Mouse (Mus musculus): Measurements from ENCODE around the gene Apol6. TPM values are rescaled to one million over a fixed set of nuclear protein-coding genes. Genes with fewer than 3 reads are reported as not detected.

The Apol6 gene
- polyA plus RNA-seq, 1 experiment from 2014 or later, result not detected

DNA sequence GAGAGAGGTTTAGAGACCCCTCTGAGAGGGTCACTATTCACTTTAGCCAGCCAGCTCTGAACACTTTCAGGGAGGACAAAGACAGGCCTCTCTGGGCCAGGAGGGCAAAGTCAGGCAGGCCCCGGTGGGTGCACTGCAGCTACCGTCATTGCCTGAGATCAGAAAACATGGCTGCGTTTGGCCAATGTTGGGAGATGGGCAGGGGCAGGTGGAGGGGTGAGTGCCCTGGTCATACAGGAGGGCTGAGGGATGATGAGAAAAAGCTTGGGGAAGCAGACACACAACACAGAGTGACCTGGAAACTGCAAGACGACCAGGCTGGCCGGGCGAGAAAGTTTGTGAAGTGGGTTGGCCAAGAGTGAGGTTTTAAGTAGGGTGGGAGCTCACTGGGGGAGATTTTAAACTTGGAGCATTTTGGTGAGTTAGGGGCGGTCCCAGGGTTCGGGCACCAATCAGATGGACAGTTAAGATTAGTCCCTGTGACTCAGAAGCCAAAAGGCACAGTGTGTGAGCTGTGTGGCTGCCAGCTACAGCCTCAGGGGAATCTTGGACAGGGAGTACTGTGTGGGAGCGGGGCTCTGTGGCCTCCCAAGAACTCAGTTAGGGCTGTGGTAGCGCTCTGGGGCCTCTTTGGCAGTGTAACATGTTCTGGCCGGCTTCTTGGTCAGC is 8.1 kb upstream of the Apol6 start:
- Histone ChIP-seq H3K27ac (peak overlapping the region; percentile 70), H3K36me3 (no peaks in the 10 kb centered on the region), H3K4me1 (replicated peaks) (peaks cover 44% of the 10 kb centered on the region), H3K9me3 (no peaks in the 10 kb centered on the region), H3K4me3 (no peak overlapping the region), H3K27me3 (ENCODE audit: insufficient read depth, poor library complexity, severe bottlenecking) (no peaks in the 10 kb centered on the region)
- WGBS, result 80% methylated on average over 11 of the region's 11 CpGs
- no peak for DNase-seq (ENCODE audit: low spot score)

DNA sequence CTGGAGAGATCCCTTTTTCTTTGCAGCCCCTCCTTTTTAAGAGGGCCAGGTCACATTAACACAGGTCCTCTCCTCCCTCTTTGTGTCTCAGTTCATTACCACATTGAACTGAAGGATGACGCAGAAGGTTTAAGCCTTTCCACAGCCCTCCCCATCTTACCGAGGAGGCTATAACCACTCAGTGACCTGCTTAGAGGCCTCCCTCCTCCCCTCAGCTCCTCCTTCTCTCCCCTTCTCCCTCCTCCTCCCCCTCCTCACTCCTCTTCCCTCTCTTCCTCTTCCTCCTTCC is 7.6 kb upstream of the Apol6 start:
- no peak for DNase-seq (ENCODE audit: low spot score)
- no peaks in the 10 kb centered on the region for H3K9me3 ChIP-seq
- H3K27ac ChIP-seq, result peak overlapping the region; percentile 70
- H3K4me3 ChIP-seq, result no peak overlapping the region
- H3K27me3 ChIP-seq (ENCODE audit: insufficient read depth, poor library complexity, severe bottlenecking), result no peaks in the 10 kb centered on the region
- H3K4me1 ChIP-seq (replicated peaks), result peaks cover 44% of the 10 kb centered on the region
- H3K36me3 ChIP-seq, result no peaks in the 10 kb centered on the region
- whole genome bisulfite sequencing, result 56% methylated on average over 2 of the region's 2 CpGs

DNA sequence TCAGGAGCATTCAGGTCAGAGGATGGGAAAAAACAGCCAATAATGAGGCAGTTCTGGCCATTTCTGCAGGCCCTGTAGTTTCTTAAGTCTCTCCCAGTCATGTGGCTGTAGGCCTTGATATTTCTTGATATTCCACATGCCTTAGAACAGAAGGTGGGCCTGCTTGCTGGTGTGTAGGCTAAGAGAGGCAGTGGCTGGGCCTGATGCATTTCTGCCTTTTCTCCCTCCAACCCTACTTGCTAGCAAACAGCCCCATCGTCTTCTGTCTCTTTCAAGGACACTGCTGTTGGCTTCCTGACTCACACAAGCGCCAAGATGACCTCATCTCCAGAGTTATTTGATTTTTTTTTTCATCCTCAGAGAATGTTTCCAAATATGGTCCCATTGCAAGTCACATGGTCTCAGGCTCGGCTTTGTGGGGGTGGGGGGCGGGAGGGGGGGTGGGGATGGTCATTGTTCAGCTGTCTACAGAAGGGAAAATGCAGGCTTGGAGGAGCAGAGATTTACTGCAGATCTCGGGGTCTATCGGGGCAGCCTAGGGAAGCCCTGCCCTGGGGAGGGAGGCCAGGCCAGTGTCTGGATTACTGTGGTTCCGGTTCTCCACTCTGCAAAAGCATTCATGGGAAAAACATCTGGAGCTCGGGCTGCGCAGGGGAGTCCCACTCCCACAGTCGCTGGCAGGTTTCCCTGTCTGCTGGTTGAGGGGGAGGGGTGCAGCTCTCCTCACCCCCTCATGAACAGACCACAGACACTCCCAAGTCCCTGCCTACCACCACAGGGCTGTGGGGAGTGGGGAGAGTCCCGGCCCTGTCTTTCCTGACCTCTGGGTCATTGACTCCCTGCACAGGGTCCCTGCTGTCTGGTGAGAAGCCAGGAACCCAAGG is 7.0 kb upstream of the Apol6 start:
- no peaks in the 10 kb centered on the region for H3K27me3 ChIP-seq (ENCODE audit: insufficient read depth, poor library complexity, severe bottlenecking)
- no peaks in the 10 kb centered on the region for H3K36me3 ChIP-seq
- peak overlapping the region; percentile 70 for H3K27ac ChIP-seq
- no peaks in the 10 kb centered on the region for H3K9me3 ChIP-seq
- WGBS, result 48% methylated on average over 11 of the region's 11 CpGs
- peaks cover 44% of the 10 kb centered on the region for H3K4me1 ChIP-seq (replicated peaks)
- DNase-seq (ENCODE audit: low spot score), result peak; percentile 32
- no peak overlapping the region for H3K4me3 ChIP-seq

DNA sequence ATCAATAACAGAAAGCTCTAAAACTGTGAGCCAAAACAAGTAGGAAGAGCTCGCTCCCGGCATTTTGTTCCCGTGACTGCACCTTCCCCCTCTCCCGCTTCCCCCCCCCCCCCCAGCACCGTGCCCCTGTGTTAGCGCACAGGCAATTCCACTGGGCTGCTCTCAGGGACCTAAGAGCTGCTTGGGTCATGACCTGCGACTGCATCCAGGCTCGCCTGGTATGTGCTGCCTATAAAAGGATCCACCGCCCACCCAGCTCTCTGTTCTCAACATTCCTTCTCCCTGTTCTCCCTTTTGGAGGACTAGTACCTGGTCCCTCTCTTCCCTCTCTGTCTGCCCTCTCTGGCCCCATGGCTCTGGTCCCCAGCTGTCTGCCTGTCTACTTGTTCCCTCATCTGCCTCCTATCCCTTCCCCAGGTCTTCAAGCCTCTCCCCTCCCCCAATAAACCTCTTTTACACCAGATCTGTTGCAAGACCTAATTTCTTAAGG is 5.3 kb upstream of the Apol6 start:
- WGBS, result 58% methylated on average over 8 of the region's 9 CpGs
- Histone ChIP-seq H3K36me3 (no peaks in the 10 kb centered on the region), H3K9me3 (no peaks in the 10 kb centered on the region), H3K27me3 (ENCODE audit: insufficient read depth, poor library complexity, severe bottlenecking) (no peaks in the 10 kb centered on the region), H3K27ac (no peak overlapping the region; the same call in 1 of the 2 replicates), H3K4me3 (no peak overlapping the region), H3K4me1 (replicated peaks) (peaks cover 44% of the 10 kb centered on the region)
- no peak for DNase-seq (ENCODE audit: low spot score)

DNA sequence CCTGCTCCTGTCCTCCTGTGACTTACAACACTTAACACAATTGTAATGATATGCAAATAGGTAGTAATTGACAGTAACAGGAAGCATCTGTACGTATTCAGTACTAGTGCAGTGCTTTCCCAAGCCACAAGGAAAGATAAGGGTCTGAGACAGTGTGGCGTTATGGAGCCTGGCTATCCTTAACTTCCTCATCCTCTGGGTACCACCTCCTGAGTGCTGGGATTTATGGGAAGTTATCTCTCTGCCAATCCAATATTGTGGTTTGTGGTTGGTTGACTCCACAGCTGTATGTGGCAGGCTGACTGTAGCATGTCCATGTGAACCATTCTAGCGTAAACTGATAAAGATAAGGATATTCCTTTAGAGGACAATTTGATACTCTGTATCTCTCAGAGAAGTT is 3.7 kb upstream of the Apol6 start:
- DNase-seq (ENCODE audit: low spot score), result no peak
- H3K4me1 ChIP-seq (replicated peaks), result peaks cover 46% of the 10 kb centered on the region
- H3K36me3 ChIP-seq, result no peaks in the 10 kb centered on the region
- no peaks in the 10 kb centered on the region for H3K27me3 ChIP-seq (ENCODE audit: insufficient read depth, poor library complexity, severe bottlenecking)
- H3K4me3 ChIP-seq, result no peak overlapping the region
- no peak overlapping the region for H3K27ac ChIP-seq
- WGBS, result 80% methylated on average over 3 of the region's 3 CpGs
- no peaks in the 10 kb centered on the region for H3K9me3 ChIP-seq

DNA sequence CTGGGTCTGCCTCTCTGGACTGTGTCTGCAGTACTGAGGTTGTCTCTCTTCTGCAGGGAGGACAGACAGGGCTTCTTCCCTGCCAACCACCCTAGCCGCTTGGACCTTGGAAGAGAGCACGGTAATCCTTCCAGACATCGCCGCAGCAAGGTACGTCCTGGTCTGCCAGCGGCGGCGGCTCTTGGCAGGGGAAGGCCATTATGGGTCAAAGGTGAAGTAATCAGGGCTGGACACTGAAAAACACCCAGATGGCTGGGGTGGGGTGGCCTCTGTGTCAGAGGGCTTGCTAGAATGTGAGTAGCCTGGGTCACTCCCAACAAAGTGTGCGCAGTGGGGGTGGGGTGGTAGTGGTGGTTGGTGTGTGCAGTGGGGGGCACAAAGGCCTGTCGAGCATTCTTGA is 1.1 kb downstream of the Apol6 start:
- Histone ChIP-seq H3K4me3 (no peak overlapping the region), H3K27ac (peak overlapping the region; percentile 57; the same call in 1 of the 2 replicates), H3K36me3 (no peaks in the 10 kb centered on the region), H3K4me1 (replicated peaks) (peaks cover 15% of the 10 kb centered on the region), H3K27me3 (ENCODE audit: insufficient read depth, poor library complexity, severe bottlenecking) (no peaks in the 10 kb centered on the region), H3K9me3 (no peaks in the 10 kb centered on the region)
- DNase-seq (ENCODE audit: low spot score), result no peak
- 70% methylated on average over 10 of the region's 10 CpGs for whole genome bisulfite sequencing

DNA sequence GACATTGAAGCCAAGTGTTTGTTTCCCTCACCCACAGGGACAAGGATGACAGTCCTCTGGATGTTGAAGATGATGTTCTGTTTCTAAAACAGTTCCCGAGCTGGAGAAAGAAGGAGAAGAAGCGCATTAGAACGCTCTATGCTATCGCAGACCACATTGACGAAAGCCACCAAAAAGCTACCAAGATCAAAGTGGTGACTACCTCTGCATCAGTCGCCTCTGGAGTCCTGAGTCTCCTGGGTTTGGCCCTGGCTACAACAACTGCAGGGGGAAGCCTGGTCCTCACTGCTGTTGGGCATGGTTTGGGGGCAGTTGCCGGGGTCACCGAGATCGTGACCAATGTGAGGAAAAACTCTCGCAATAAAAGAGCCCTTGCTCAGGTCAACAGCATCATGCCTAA is 6.0 kb downstream of the Apol6 start, which contains the start of gene Mb:
TSS of gene Mb (minus strand) at position 101 of the 400 bp plus-strand sequence.
- DNase-seq (ENCODE audit: low spot score), result no peak
- no peaks in the 10 kb centered on the region for H3K9me3 ChIP-seq
- no peak within 1 kb of the TSS for H3K27ac ChIP-seq
- WGBS, result 86% methylated on average over 10 of the region's 10 CpGs
- H3K4me1 ChIP-seq (replicated peaks), result peaks cover 24% of the 10 kb centered on the region
- no peak within 1 kb of the TSS for H3K4me3 ChIP-seq
- H3K36me3 ChIP-seq, result no peaks in the 10 kb centered on the region
- no peaks in the 10 kb centered on the region for H3K27me3 ChIP-seq (ENCODE audit: insufficient read depth, poor library complexity, severe bottlenecking)

DNA sequence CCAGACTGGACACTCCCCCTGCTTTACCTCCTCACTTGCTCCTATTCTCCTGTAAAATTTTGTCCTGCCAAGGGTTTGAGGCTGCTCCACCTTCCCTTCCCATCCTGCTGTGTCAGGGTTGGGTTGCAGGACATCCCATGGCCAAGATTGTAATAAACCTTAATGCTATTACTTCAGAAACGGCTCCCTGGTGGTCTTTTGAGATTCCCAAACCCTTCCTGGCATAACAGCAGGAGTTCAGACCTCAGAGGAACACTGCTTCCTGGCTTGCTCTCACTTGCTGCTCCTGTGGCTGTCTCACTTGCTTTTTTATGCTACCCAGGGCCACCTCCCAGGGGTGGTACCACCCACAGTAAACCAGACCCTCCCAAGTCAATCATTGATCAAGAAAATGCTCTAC is 7.6 kb downstream of the Apol6 start:
- no peak for DNase-seq (ENCODE audit: low spot score)
- H3K27me3 ChIP-seq (ENCODE audit: insufficient read depth, poor library complexity, severe bottlenecking), result no peaks in the 10 kb centered on the region
- H3K9me3 ChIP-seq, result no peaks in the 10 kb centered on the region
- no peak overlapping the region for H3K4me3 ChIP-seq
- WGBS, result 46% methylated on average over 1 of the region's 1 CpGs
- no peaks in the 10 kb centered on the region for H3K36me3 ChIP-seq
- no peak overlapping the region for H3K27ac ChIP-seq
- peaks cover 30% of the 10 kb centered on the region for H3K4me1 ChIP-seq (replicated peaks)

DNA sequence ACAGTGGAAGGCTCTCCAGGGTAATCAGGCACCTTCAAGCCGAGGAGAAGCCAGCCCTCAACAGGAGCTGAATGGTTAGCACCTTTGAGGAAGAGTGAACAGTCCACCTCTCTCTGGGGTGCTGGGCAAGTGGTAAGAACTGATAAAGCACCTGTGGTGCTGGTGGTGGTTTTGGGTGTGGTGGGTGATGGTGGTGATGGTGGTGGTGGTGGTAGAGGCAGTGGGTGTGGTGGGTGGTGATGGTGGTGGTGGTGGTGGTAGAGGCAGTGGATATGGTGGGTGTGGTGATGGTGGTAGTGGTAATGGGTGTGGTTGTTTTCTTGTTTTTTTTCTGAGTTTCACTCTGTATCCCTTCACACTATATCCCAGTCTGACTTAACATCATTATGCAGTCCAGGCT is 8.5 kb downstream of the Apol6 start:
- no peaks in the 10 kb centered on the region for H3K27me3 ChIP-seq (ENCODE audit: insufficient read depth, poor library complexity, severe bottlenecking)
- no peak overlapping the region for H3K4me3 ChIP-seq
- H3K27ac ChIP-seq, result no peak overlapping the region
- DNase-seq (ENCODE audit: low spot score), result no peak
- no peaks in the 10 kb centered on the region for H3K36me3 ChIP-seq
- no peaks in the 10 kb centered on the region for H3K9me3 ChIP-seq
- peaks cover 34% of the 10 kb centered on the region for H3K4me1 ChIP-seq (replicated peaks)
- WGBS, result 79% methylated on average over 1 of the region's 1 CpGs

DNA sequence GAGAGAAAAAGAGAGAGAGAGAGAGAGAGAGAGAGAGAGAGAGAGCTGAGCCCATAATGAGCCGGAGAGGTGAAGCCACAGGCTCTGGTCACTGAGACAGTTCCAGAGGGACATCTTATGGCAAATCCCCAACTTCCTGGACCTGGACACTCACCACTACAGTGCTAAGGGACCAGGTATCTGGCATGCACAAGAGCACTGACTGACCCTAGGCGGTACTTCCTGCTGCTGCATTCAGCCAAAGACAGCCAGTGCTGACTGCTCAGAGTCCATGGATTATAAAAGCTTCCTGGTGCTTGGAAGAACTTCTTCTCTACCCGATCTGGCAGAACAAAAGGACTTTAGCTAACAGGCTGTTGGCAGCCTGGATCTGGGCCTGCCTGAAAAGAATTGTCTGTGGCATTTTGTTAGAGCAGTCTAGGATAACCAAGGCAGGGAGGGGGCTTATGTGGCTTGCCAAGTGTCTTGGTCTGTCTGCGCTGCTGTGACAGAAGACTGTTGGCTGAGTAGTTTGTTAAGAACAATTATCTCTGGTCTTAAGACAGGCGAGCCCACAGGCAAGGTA is 10.2 kb downstream of the Apol6 start:
- no peak for DNase-seq (ENCODE audit: low spot score)
- H3K27ac ChIP-seq, result peak overlapping the region; percentile 54

DNA sequence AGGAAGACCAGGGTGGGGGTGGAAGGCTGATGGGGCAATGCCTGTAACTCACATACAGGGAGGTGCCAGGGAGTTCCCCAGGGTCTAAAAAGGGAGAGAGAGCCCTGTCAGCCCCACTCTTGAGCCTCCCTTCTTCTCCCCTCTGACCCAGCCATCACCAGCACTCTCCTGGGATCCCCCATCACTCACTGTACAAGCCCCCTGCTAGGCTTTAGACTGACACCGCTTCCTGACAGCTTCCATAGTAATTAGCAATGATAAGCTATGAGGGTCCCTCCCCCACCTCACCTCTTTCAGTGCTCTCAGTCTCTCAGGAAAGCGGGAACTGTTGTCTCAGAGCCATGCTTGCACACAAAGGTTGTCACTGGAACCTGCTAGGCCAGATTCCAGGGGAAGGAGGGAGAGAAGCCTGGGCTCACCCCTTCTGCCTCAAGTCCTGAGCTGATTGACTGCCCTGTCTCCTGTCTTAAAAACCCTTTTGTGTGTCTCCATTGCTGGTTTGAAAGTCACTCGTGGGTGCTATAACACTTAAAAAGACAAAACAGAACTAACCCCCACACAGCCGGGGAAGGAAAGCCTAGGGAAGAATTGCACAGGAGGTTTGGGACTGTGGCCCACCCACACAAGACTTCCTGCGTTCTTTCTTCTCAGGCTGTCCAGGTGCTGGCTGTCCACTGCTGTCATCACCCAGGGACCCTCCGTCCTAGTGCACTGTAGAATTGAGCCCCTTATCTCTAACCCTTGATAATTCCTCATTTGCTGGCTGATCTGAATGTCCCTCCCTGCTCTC is 11.7 kb downstream of the Apol6 start:
- Histone ChIP-seq H3K27me3 (ENCODE audit: insufficient read depth, poor library complexity, severe bottlenecking) (no peaks in the 10 kb centered on the region), H3K4me1 (replicated peaks) (peaks cover 34% of the 10 kb centered on the region), H3K4me3 (peak overlapping the region; percentile 20; the same call in 1 of the 2 replicates), H3K27ac (peak overlapping the region; percentile 79), H3K36me3 (no peaks in the 10 kb centered on the region), H3K9me3 (0 out of 2 replicates have a peak, but pooled peaks cover 4% of the 10 kb centered on the region)
- DNase-seq (ENCODE audit: low spot score), result peak; percentile 49
- WGBS, result 28% methylated on average over 6 of the region's 6 CpGs

More for the DNA sequence above, 10.2 kb downstream of the Apol6 start:
- Histone ChIP-seq H3K9me3 (0 out of 2 replicates have a peak, but pooled peaks cover 4% of the 10 kb centered on the region), H3K4me1 (replicated peaks) (peaks cover 34% of the 10 kb centered on the region), H3K36me3 (no peaks in the 10 kb centered on the region), H3K27me3 (ENCODE audit: insufficient read depth, poor library complexity, severe bottlenecking) (no peaks in the 10 kb centered on the region), H3K4me3 (no peak overlapping the region)
- 58% methylated on average over 5 of the region's 5 CpGs for WGBS

DNA sequence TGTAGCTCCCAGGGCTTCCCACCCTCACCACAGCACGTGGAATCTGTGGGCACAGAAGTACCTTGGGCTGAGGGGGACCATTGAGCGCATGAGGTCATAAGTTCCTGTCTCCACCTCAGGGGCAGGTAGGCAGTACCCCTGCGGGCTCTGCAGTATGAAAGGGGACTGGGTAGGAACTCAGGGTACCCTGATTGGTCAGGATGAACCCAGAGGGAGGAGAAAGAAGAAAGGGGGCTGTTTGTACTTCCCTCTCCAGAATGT is 12.2 kb downstream of the Apol6 start:
- Histone ChIP-seq H3K4me1 (replicated peaks) (peaks cover 34% of the 10 kb centered on the region), H3K27ac (peak overlapping the region; percentile 79), H3K27me3 (ENCODE audit: insufficient read depth, poor library complexity, severe bottlenecking) (no peaks in the 10 kb centered on the region), H3K4me3 (no peak overlapping the region), H3K36me3 (no peaks in the 10 kb centered on the region), H3K9me3 (0 out of 2 replicates have a peak, but pooled peaks cover 4% of the 10 kb centered on the region)
- 55% methylated on average over 3 of the region's 3 CpGs for WGBS
- DNase-seq (ENCODE audit: low spot score), result no peak
